Mouse (Mus musculus): ENCODE results near the gene Glrx.
A peak's percentile ranks its signal among the peaks of the same experiment; 100 is the strongest.

DNA sequence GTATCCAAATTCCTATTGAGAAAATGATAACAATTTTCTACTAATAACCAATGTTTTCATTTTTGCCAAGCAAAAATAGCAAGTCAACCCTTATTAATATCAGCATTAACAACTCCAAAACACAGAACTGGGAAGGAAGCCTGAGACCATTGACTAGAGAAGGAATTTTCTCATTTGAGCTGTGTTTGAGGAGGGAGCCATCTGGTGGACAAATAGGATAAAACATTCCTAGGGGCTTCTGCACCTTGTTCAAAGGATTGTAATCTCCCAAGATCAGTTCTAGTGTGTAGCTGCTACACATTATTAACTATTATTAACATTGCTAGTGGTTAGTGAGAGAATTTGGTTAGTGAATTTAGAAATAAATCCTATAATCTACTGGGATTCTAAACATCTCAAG lies 38.2 kb downstream of the Glrx start:
- peak; percentile 80 for TF ChIP-seq CTCF (IDR thresholded peaks at IDR 0.05; ENCODE audit: low read depth)
- TF ChIP-seq EP300 (IDR thresholded peaks at IDR 0.05; ENCODE audit: low read depth), result no peak
